Comparison of ENCODE assay signal across 18 mouse cellular contexts in genomic region chr6:113141389-113142094, GRCm38 (mm10). TPM values are rescaled to one million over a fixed set of nuclear protein-coding genes. Genes with fewer than 3 reads are reported as not detected.
A peak's percentile ranks its signal among the peaks of the same experiment; 100 is the strongest.
DNase-seq lines count a peak whose midpoint lies in the region; ATAC-seq lines count a peak whose summit lies in the region.
"Had no signal": no experiment of that assay in that cellular context is flagged by ENCODE, and none has a peak within 500 bp of the region (broad histone marks: within the 10 kb centered on the region; RNA-seq: fewer than 3 reads in every experiment).

No protein-coding gene starts in this region.

- no peak overlapping the region for H3K4me3 ChIP-seq in intestine, embryonic 16.5 days (ENCODE audit: low read length)
- H3K4me3 ChIP-seq: embryonic facial prominence, embryonic 15.5 days; forebrain, embryonic 10.5 days; limb, embryonic 12.5 days; midbrain, embryonic 13.5 days had no signal

- H3K27ac ChIP-seq in intestine, embryonic 16.5 days (ENCODE audit: low read length), result no peak overlapping the region
- H3K27ac ChIP-seq: embryonic facial prominence, embryonic 15.5 days; forebrain, embryonic 10.5 days; hindbrain, embryonic 14.5 days; limb, embryonic 12.5 days; midbrain, embryonic 13.5 days had no signal

- no peaks in the 10 kb centered on the region for H3K27me3 ChIP-seq in intestine, embryonic 16.5 days (replicated peaks; ENCODE audit: control insufficient read depth, insufficient read depth, low read length)
- H3K27me3 ChIP-seq: embryonic facial prominence, embryonic 15.5 days; limb, embryonic 12.5 days; midbrain, embryonic 13.5 days had no signal

- H3K9ac ChIP-seq in intestine, embryonic 16.5 days (ENCODE audit: low read depth, low read length), result no peak overlapping the region
- H3K9ac ChIP-seq: embryonic facial prominence, embryonic 15.5 days; hindbrain, embryonic 14.5 days; limb, embryonic 12.5 days; midbrain, embryonic 13.5 days had no signal

- peaks cover 16% of the 10 kb centered on the region for H3K36me3 ChIP-seq in intestine, embryonic 16.5 days (ENCODE audit: control insufficient read depth, insufficient read depth, low read length)

- 24% methylated on average over 1 of the region's 1 CpGs for WGBS in intestine, embryonic 16.5 days

- peak; percentile 50 for DNase-seq in kidney, adult 11 months
- DNase-seq in kidney, postnatal 4 days, result no peak
- DNase-seq in kidney, postnatal 25 days, result peak; percentile 44 to 52
- no peak for DNase-seq in cerebellum, adult 11-12 months
- DNase-seq in right cerebral cortex, postnatal 4 days, result no peak
- DNase-seq: adrenal gland, adult 2 months; cerebellum, postnatal 10 days; layer of hippocampus, adult 9-11 months; thymus, postnatal 4 days had no signal

- ATAC-seq in intestine, embryonic 16.5 days, result peak; percentile 80
- ATAC-seq in megakaryocyte-erythroid progenitor cell, adult 5-6 weeks (replicated peaks; ENCODE audit: low FRiP score, low TSS enrichment, poor library complexity, severe bottlenecking), result 0 out of 2 replicates have a peak, but pooled peaks have one; percentile 9
- ATAC-seq in monocyte, adult 5-6 weeks (replicated peaks; ENCODE audit: insufficient number of reproducible peaks, low FRiP score, low TSS enrichment, poor library complexity, severe bottlenecking), result no peak
- ATAC-seq: midbrain, embryonic 13.5 days had no signal

- H3K4me2 ChIP-seq in intestine, embryonic 16.5 days (ENCODE audit: low read depth, low read length), result peak overlapping the region; percentile 29; the same call in 1 of the 2 replicates
- H3K4me2 ChIP-seq: embryonic facial prominence, embryonic 15.5 days; hindbrain, embryonic 14.5 days; limb, embryonic 12.5 days; midbrain, embryonic 13.5 days had no signal

- H3K9me3 ChIP-seq in intestine, embryonic 16.5 days (ENCODE audit: control insufficient read depth, low read length), result no peaks in the 10 kb centered on the region
- H3K9me3 ChIP-seq: embryonic facial prominence, embryonic 15.5 days; forebrain, embryonic 10.5 days; limb, embryonic 12.5 days; midbrain, embryonic 13.5 days had no signal

- peaks cover 6% of the 10 kb centered on the region; the same call in 1 of the 2 replicates for H3K4me1 ChIP-seq in intestine, embryonic 16.5 days (ENCODE audit: control insufficient read depth, insufficient read depth, low read length)
- H3K4me1 ChIP-seq: embryonic facial prominence, embryonic 15.5 days; forebrain, embryonic 10.5 days; limb, embryonic 12.5 days; midbrain, embryonic 13.5 days had no signal

RNA-seq across cellular contexts. Expression of gene Lhfpl4, which starts 53.6 kb away (rescaled TPM):
- 1.2 and 1.5 TPM in 2 replicates for polyA plus RNA-seq in intestine, embryonic 16.5 days (2015; fragmentation: Nextera tagmentation; extraction: Ambion mirVana)
- 0.69 TPM in 1 of 2 replicates, not detected in the other for total RNA-seq in megakaryocyte-erythroid progenitor cell, adult 5-6 weeks (2014; fragmentation: Nextera tagmentation)
- total RNA-seq in megakaryocyte-erythroid progenitor cell, adult 5-6 weeks (2017), result not detected in 2 replicates
- not detected in 3 replicates for total RNA-seq in monocyte, adult 5-6 weeks (2017)
- total RNA-seq: neutrophil, adult 5-6 weeks had no signal

Comparison
In these comparisons a context has a peak if more than half of its experiments do, and no peak if none do; other contexts are left out.
1. DNase-seq: peak in kidney, adult 11 months (single experiment) and kidney, postnatal 25 days (2 of 2); none in kidney, postnatal 4 days (0 of 2), cerebellum, adult 11-12 months (single experiment) and right cerebral cortex, postnatal 4 days (single experiment).